Mouse (Mus musculus) bone marrow macrophage, adult 2 months (primary cell): ENCODE data around the gene Igfbp2. TPM values are rescaled to one million over a fixed set of nuclear protein-coding genes. Genes with fewer than 3 reads are reported as not detected.

Experiments used
- H3K27ac ChIP-seq: 2 replicates; pipeline ENCODE4 v1.5.1; 2012; ENCODE audit warnings: low read depth, low read length; ENCODE audit not compliant: insufficient read depth
- H3K4me1 ChIP-seq: 2 replicates; pipeline ENCODE4 v1.6.1; 2012; ENCODE audit warnings: low read length; ENCODE audit not compliant: control insufficient read depth, insufficient read depth
- H3K4me3 ChIP-seq: 2 replicates; pipeline ENCODE4 v1.5.1; 2012; ENCODE audit warnings: mild to moderate bottlenecking, low read length, moderate library complexity; ENCODE audit not compliant: insufficient read depth
- CTCF ChIP-seq: IDR thresholded peaks from 2 replicates; pipeline ENCODE4 v1.5.1; 2012; ENCODE audit warnings: low read depth, mild to moderate bottlenecking, low read length, moderate library complexity
- POLR2A ChIP-seq: IDR thresholded peaks from 2 replicates; pipeline ENCODE4 v1.6.1; 2012; ENCODE audit warnings: mild to moderate bottlenecking, low read depth, low read length, borderline replicate concordance
- polyA plus RNA-seq: library from polyadenylated mRNA; stranded (reverse); fragments of >200 nt; gene quantifications from 2 replicates; pipeline ENCODE4 v1.2.4, GENCODE M21; 2012; ENCODE audit not compliant: missing spikeins, insufficient read depth, insufficient read length

The Igfbp2 gene
- polyA plus RNA-seq, 1 experiment: not detected

DNA sequence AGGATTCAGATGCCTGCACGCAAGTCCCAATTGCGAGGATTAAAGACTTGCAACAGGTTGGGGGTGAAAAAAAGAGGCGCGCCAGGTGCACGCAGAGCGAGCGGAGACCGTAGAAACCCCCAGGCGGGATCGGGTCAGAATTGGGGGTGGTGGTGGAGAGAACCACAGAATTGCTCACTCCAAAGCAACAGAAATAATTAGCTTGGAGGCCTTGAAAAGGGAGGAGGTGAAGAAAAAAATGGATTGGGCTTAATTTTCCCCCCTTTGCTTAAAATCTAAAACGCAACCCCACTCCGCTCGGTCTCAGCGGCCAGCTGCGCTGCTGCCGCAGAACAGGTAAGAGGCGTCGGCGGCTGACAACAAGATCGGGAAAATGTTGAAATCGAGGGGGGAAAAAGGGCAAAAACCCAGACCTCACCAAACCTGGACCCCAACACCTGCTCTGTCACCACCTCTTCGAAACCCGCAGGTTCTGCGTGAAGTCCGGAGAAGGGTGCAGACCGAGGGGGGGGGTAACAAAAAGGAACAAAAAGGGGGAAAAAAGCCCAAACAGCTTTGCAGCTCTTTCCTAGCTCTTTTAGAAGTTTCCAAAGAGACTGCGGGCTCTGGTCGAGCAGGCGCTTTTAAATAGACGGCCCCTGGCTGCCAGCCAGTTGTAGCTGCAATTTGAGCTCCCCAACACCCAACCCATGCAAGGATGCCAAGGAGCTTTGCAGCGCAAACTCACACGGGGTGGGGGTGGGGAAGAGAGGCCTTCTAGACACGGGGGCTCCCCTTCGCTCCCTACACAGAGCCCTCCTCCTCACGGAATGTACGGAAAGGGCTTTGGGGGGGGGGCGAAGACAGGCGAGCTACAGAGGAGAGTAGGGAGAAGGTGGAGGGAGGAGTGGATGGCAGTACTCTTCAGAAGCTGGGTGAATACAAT lies 50.2 kb downstream of the Igfbp2 start, which contains the start of gene Igfbp5:
TSS of gene Igfbp5 (minus strand) at position 598 of the 925 bp plus-strand sequence.
- no peak for TF ChIP-seq POLR2A
- TF ChIP-seq CTCF: peak; percentile 22; the same call in 1 of the 2 replicates
- H3K4me1 ChIP-seq: 0 out of 2 replicates have a peak, but pooled peaks cover 5% of the 10 kb centered on the region
- no peak within 1 kb of the TSS for H3K4me3 ChIP-seq
- H3K27ac ChIP-seq: no peak within 1 kb of the TSS

DNA sequence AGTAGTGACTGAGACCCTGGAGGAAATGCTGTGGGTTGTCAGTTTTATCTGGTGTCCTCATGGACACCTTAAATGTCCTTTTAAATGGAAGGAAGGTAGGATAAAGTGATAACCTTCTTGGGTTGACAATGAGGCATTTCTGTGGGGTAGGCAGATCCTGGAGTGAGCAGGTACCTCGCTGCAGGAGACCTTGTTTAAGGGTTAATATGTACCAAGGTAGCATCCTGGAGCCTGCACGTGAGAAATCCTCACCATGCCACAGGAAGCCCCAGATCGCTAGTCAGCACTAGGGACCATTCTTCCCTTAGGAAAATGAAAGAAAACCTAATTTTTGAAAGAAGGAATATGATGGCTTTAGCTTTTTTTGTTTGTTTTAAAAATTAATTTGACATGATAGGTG lies 51.4 kb downstream of the Igfbp2 start:
- Histone ChIP-seq H3K4me3 (no peak overlapping the region), H3K4me1 (no peaks in the 10 kb centered on the region), H3K27ac (no peak overlapping the region)
- TF ChIP-seq POLR2A: no peak
- no peak for TF ChIP-seq CTCF

DNA sequence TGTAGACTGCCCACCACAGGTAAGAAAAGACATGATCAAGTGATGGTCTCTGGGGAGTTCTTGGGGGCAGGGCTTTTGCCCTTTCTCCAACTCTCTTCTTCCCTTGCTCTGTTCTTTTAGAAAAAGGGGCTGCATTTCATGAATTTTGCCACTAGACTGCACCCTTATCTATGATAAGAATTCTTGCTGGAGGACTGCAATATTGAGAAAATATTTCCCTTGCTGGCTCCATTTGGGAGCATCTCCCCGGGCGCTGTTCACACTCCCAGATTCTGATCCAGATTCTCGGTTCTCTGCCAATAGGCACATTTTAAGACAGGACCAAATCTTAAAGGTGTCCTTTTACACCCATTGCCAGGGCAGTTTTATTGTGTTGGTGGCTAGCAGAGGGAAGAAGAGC lies 51.8 kb downstream of the Igfbp2 start:
- no peak overlapping the region for H3K27ac ChIP-seq
- no peaks in the 10 kb centered on the region for H3K4me1 ChIP-seq
- H3K4me3 ChIP-seq: no peak overlapping the region
- TF ChIP-seq CTCF (no peak), POLR2A (no peak)

DNA sequence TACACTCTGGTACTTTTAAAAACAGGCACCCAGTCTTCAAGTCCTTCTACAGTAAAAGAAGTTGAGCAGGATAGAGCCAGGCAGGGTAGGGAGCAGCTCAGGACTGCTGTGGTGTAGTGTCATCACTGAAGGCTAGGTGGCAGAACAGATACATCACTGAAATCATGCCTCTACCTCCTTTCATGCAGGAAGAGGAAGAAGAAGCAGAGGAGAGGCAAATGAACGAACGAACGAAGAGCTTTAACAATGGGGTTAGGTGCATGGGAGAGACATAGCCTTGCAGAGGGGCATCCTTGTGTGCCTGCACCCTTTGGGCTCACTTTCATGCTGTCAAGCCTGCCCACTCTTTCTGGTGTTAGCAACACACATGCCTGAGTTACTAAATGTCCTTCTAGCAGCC lies 53.6 kb downstream of the Igfbp2 start:
- no peaks in the 10 kb centered on the region for H3K4me1 ChIP-seq
- no peak overlapping the region for H3K4me3 ChIP-seq
- H3K27ac ChIP-seq: no peak overlapping the region
- no peak for TF ChIP-seq CTCF
- TF ChIP-seq POLR2A: no peak

DNA sequence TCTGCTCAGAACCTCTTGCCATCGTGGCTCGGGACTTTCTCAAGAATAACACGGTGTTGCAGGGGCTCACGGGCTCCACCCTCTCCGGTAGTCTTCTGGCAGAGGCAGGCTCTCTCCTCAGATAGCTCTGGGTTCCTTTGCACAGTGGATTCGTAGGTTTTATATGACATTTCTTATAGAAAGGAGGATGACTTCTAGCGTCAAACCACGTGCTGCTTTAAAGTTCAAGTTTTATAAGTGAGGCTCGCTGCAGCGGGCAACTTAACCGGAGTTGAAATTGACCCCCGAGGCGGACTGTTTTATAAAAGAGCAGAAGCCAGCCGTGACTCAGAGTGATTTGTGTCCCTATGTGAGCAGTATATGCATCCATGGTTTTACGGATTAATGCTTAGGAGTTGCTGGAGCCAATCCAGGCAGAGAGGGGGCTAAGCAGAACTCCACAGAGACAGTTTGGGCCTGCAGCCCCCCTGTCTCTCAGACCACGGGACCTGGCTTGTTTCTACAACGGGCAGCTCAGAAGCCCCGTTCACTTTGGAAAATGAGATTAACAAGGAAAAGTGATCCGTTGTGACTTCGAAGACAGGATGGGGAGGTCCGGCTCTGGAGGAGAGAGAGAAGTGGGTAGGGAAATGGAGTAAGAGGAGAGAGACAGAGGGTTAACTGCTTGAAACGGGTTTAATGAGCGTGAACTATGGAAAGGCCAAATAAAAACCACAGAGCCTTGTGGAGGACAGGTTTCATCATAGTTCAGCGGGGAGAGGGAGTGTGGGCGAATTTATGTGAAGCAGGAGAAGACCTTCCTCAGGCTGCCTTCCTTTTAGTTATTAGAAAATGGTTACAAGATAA lies 54.4 kb downstream of the Igfbp2 start:
- TF ChIP-seq POLR2A (no peak), CTCF (no peak)
- H3K27ac ChIP-seq: no peak overlapping the region
- H3K4me1 ChIP-seq: no peaks in the 10 kb centered on the region
- no peak overlapping the region for H3K4me3 ChIP-seq

DNA sequence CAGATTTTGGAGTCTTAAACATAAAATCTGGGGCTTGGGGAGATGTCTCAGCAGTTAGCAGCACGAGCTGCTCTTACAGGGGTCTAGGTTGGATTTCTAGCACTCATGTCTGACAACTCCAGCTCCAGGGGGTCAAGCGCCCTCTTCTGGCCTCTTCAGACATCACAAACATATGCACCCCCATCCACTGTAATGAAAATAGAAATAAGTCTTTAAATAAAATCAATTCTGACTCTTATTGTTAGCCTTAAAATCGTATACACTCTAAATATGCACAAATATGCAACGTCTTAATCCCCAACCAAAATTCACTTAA lies 55.0 kb downstream of the Igfbp2 start:
- Histone ChIP-seq H3K4me1 (no peaks in the 10 kb centered on the region), H3K4me3 (no peak overlapping the region), H3K27ac (no peak overlapping the region)
- TF ChIP-seq CTCF: no peak
- TF ChIP-seq POLR2A: no peak

DNA sequence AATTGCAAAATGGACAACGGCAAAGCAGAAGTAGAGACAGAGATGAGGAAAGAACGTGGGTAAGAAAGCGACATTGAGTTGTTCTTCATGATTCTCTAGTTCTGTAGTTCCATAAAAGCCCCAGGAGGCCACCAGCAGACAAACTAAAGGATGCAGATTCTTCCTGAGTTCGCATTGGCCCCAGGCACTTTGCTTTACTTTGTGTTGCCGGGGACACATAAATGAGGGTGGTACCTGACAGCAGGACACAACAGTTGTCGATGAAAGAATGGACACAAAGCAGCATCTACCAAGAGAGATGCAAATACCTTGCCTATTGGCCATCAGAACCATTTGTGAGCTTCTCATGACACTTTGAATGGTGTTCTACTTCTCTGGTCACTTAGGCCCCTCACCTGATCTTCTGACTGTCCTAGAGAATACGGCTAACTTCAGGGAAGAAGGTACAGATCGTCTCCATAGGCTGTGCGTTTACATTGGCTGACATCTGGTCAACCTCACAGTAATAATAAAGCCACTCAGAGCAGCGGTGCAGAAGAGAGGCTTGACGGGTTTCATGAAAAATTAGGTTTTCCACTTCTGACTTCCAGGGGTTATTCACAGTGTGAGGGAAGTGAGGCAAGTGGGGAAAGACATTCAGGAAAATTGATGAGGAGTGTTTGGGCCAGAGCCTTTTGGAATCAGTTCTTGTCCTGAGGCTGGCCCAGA lies 61.0 kb downstream of the Igfbp2 start:
- Histone ChIP-seq H3K4me1 (no peaks in the 10 kb centered on the region), H3K27ac (no peak overlapping the region), H3K4me3 (no peak overlapping the region)
- TF ChIP-seq CTCF (no peak), POLR2A (no peak)

DNA sequence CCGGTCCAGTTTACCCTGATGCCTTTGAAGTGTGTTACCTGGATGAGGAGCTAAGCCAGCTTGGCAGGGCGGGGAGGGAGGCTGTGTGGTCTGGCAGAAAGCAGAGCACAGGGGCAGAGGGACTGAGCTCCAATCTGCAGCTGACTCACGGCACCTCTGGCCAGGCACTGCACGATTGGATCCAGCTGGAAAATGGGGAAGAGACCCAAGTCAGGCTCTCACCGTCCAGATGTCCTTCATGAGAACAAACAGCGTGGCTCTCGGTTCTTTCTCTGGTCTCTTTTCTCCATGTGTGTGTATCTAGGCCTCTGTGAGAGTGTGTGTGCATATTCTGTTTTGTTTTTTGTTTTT lies 61.5 kb downstream of the Igfbp2 start:
- no peak overlapping the region for H3K4me3 ChIP-seq

DNA sequence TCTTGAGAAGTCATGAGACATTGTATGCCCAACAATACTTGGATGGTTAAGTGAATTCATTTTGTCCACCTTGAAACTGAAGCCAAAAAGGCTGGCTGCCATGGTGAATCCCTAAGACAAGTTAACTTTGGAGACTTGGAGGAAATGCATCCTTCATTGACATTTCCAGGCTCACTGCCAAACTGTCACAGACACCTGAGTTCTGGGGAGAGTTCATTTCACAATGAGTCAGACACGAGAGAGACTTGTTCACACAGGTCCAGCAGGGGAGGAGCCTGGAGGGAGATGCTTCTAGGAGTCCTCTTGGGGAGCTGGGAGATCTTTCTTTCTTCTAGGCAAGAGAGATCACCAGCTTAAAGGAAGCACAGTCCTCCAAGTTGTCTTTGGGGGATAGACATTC lies 63.6 kb downstream of the Igfbp2 start:
- no peaks in the 10 kb centered on the region for H3K4me1 ChIP-seq
- H3K4me3 ChIP-seq: no peak overlapping the region
- H3K27ac ChIP-seq: no peak overlapping the region
- TF ChIP-seq POLR2A (no peak), CTCF (no peak)

More for the DNA sequence above, 61.5 kb downstream of the Igfbp2 start:
- H3K4me1 ChIP-seq: no peaks in the 10 kb centered on the region
- TF ChIP-seq CTCF (no peak), POLR2A (no peak)
- no peak overlapping the region for H3K27ac ChIP-seq
